Mouse (Mus musculus) heart, postnatal 0 days (tissue): Measurements from ENCODE around the gene Ranbp10. TPM values are rescaled to one million over a fixed set of nuclear protein-coding genes. Genes with fewer than 3 reads are reported as not detected.

Experiments
- ATAC-seq: fragments of 200-750 bp; cut with Nextera tagmentation; 2 replicates; pipeline ENCODE4 v1.8.0; 2017; ENCODE audit warnings: low read depth, moderate number of reproducible peaks, moderate library complexity; ENCODE audit not compliant: insufficient read depth
- DNase-seq: peaks from one replicate; pipeline ENCODE4 v3.0.0-alpha.2; 2016; ENCODE audit warnings: low spot score
- H3K27ac ChIP-seq: fragments of 300-500 bp; sonication (generic); 2 replicates; pipeline ENCODE4 v1.5.1; 2014; ENCODE audit warnings: low read depth, mild to moderate bottlenecking
- H3K27me3 ChIP-seq: fragments of 300-500 bp; sonication (generic); 2 replicates; pipeline ENCODE4 v1.6.1; 2014; ENCODE audit warnings: low read length, mixed read lengths; ENCODE audit not compliant: control insufficient read depth, insufficient read depth
- H3K36me3 ChIP-seq: fragments of 300-500 bp; sonication (generic); replicated peaks from 2 replicates; pipeline ENCODE4 v1.6.1; 2014; ENCODE audit warnings: low read length, mixed read lengths; ENCODE audit not compliant: control insufficient read depth, insufficient read depth
- H3K4me1 ChIP-seq: fragments of 300-500 bp; sonication (generic); 2 replicates; pipeline ENCODE4 v1.6.1; 2014; ENCODE audit warnings: antibody characterized with exemption; ENCODE audit not compliant: control insufficient read depth, insufficient read depth
- H3K4me2 ChIP-seq: fragments of 300-500 bp; sonication (generic); 2 replicates; pipeline ENCODE4 v1.6.1; 2014; ENCODE audit warnings: low read depth, mild to moderate bottlenecking, low read length, moderate library complexity
- H3K4me3 ChIP-seq: fragments of 300-500 bp; sonication (generic); 2 replicates; pipeline ENCODE4 v1.5.1; 2014; ENCODE audit warnings: low read depth, low read length
- H3K9ac ChIP-seq: fragments of 300-500 bp; sonication (generic); replicated peaks from 2 replicates; pipeline ENCODE4 v1.6.1; 2014; ENCODE audit warnings: low read depth, low read length, mixed read lengths
- H3K9me3 ChIP-seq: fragments of 300-500 bp; sonication (generic); replicated peaks from 2 replicates; pipeline ENCODE4 v1.6.1; 2016; ENCODE audit warnings: low read length; ENCODE audit not compliant: control insufficient read depth
- CTCF ChIP-seq: IDR thresholded peaks from 2 replicates; pipeline ENCODE4 v1.5.1; 2016; ENCODE audit warnings: antibody characterized with exemption, control low read depth, low read depth
- EP300 ChIP-seq: IDR thresholded peaks from 2 replicates; pipeline ENCODE4 v1.6.1; 2016; ENCODE audit warnings: antibody characterized with exemption, low read depth
- WGBS: fragments of 180-500 bp; shearing (Covaris S2); extraction: QIAGEN DNeasy Blood & Tissue Kit; methylation state at CpG from one replicate; pipeline ENCODE4 v1.1.7; 2014; 5-methylcytosine and 5-hydroxymethylcytosine counted together
- polyA plus RNA-seq: library from polyadenylated mRNA; unstranded; fragments of >200 nt; fragmentation: Nextera tagmentation; extraction: Ambion mirVana; gene quantifications from 2 replicates; pipeline ENCODE4 v1.2.1, GENCODE M21; 2015
- total RNA-seq: library from RNA; depleted of rRNA; stranded (reverse); fragments of >200 nt; gene quantifications from 2 replicates; pipeline ENCODE4 v1.2.3, GENCODE M21; 2014; ENCODE audit warnings: low replicate concordance

Gene Ranbp10
- total and polyA plus RNA-seq, 2 experiments from 2014 or later, result 6.7 to 8.7 TPM

DNA sequence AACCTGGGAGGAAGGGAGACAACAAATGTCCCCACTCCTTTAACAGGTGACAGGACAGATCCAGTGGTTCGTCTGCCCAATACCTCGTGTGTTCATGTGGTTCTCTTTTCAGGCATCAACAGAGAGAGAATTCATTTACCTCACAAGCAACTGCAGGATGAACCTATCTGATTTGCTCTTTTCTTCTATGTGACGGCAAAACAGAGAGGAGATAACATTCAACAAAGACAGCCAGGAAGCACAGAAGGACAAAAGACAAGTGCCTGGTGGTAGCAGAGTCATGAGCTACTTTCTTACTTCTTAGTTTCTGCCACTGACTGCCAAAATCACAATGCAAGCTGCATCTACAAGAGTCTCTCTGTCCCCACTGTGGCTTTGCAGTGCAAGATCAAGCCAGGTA, 15.6 kb downstream of the Ranbp10 start:
- 53% methylated on average over 3 of the region's 3 CpGs for WGBS
- TF ChIP-seq CTCF, result no peak
- no peak for TF ChIP-seq EP300
- Histone ChIP-seq H3K9ac (no peak overlapping the region), H3K27ac (no peak overlapping the region), H3K4me3 (no peak overlapping the region), H3K36me3 (peaks cover 4% of the 10 kb centered on the region; the same call in 1 of the 2 replicates), H3K27me3 (no peaks in the 10 kb centered on the region), H3K4me1 (peaks cover 16% of the 10 kb centered on the region; the same call in 1 of the 2 replicates), H3K4me2 (no peak overlapping the region), H3K9me3 (no peaks in the 10 kb centered on the region)
- no peak for DNase-seq
- ATAC-seq, result no peak

DNA sequence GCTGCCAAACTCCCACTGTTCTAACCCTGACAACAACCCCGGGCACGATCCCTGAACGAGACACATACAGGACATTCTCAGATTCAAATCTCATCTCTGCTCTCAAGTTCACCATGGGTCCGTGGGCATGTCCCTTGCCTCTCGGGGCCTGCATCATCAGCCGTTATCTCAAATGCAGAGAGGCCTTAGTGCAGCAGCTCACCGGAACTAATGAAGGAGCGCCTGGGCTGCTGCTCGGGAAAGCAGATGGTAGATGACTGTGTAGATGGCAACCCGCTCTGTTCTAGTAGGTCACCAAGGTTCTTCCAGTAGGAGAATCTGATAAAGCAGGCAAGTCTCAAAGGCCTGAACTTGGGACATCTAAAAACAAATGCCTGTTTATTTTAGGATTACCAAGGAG, 16.1 kb downstream of the Ranbp10 start:
- Histone ChIP-seq H3K36me3 (peaks cover 4% of the 10 kb centered on the region; the same call in 1 of the 2 replicates), H3K27ac (no peak overlapping the region), H3K9me3 (no peaks in the 10 kb centered on the region), H3K27me3 (no peaks in the 10 kb centered on the region), H3K4me2 (no peak overlapping the region), H3K4me1 (peaks cover 16% of the 10 kb centered on the region; the same call in 1 of the 2 replicates), H3K4me3 (no peak overlapping the region), H3K9ac (no peak overlapping the region)
- TF ChIP-seq EP300 (no peak), CTCF (no peak)
- DNase-seq (no peak), ATAC-seq (no peak)
- WGBS, result 67% methylated on average over 10 of the region's 10 CpGs

DNA sequence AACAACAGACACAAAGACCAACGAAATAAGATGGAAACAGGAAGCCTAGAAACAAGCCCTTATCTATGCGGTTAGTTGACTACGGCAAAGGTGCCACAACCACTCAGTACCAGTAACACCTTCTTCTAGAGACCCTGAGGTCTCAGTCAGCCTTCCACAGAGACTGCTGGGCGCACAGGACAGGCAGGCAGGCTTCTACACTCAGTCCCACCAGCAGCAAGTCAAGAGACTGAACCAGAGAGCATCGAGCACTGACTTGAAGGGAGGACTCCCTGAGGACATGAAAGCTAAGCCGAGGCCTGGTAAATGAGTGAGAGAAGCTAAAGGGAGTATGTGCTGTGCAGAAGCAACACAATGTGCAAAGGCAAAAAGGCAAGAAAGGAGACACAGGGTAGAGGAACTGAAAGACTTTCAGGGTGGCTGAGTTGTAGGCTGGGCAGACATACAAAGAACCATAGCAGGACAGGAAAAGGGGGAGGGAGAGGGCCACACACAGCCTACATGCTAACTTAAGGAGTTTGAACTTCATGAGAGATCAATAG, 16.8 kb downstream of the Ranbp10 start:
- peaks cover 5% of the 10 kb centered on the region; the same call in 1 of the 2 replicates for H3K36me3 ChIP-seq
- H3K4me1 ChIP-seq, result peaks cover 16% of the 10 kb centered on the region; the same call in 1 of the 2 replicates
- TF ChIP-seq EP300, result no peak
- no peak for TF ChIP-seq CTCF
- no peaks in the 10 kb centered on the region for H3K9me3 ChIP-seq
- no peak overlapping the region for H3K4me3 ChIP-seq
- no peak overlapping the region for H3K4me2 ChIP-seq
- no peak for DNase-seq
- H3K27me3 ChIP-seq, result no peaks in the 10 kb centered on the region
- H3K27ac ChIP-seq, result no peak overlapping the region
- no peak overlapping the region for H3K9ac ChIP-seq
- no peak for ATAC-seq
- 80% methylated on average over 6 of the region's 6 CpGs for WGBS

DNA sequence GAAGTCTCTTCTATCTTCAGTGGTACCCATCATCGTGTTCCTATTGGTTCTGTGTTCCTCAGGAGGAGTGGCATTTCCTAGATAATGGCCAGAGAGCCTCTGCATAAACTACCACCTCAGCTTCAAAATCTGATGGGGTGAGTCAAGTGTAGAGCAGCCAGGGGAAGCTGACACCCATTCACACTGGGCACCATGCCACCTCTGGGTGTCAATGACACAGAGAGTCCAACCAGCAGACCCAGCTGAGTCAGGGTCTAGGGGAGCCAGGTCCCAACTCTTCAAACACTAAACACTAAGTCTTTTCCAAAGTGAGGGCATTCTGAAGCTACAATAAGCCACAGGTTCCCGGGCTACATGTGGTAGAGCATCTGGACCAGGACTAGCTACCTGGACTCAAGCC, 18.7 kb downstream of the Ranbp10 start:
- Histone ChIP-seq H3K9me3 (no peaks in the 10 kb centered on the region), H3K4me3 (no peak overlapping the region), H3K9ac (no peak overlapping the region), H3K36me3 (peaks cover 10% of the 10 kb centered on the region; the same call in 1 of the 2 replicates), H3K4me2 (no peak overlapping the region), H3K27me3 (no peaks in the 10 kb centered on the region), H3K4me1 (peaks cover 16% of the 10 kb centered on the region; the same call in 1 of the 2 replicates), H3K27ac (no peak overlapping the region)
- ATAC-seq (no peak), DNase-seq (no peak)
- no peak for TF ChIP-seq EP300
- no peak for TF ChIP-seq CTCF
- 77% methylated on average over 2 of the region's 2 CpGs for WGBS

DNA sequence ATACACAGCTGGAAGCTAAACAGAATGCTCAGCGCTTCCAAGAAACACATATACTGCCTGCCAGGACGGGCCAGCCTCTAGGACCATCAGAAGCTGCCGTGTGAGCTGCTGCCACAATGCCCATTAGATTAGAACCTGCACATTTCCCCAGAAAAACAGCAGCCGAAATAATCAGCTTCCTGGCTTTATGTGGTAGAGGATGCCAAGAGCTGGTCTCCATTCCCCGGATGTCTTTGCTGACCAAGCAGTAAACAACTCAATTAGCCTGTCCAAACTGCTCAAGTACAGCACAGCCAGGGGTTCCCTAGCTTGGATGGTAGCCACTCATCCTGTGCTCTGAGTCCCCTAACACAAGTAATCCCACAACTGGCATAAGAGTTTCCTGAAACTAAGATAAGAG, 19.4 kb downstream of the Ranbp10 start:
- DNase-seq (no peak), ATAC-seq (no peak; the same call in 1 of the 2 replicates)
- Histone ChIP-seq H3K4me2 (no peak overlapping the region), H3K27ac (no peak overlapping the region; the same call in 1 of the 2 replicates), H3K9ac (no peak overlapping the region), H3K9me3 (no peaks in the 10 kb centered on the region), H3K4me1 (peaks cover 16% of the 10 kb centered on the region; the same call in 1 of the 2 replicates), H3K27me3 (no peaks in the 10 kb centered on the region), H3K4me3 (no peak overlapping the region), H3K36me3 (peaks cover 7% of the 10 kb centered on the region; the same call in 1 of the 2 replicates)
- WGBS, result 74% methylated on average over 5 of the region's 5 CpGs
- TF ChIP-seq CTCF (no peak), EP300 (no peak)

DNA sequence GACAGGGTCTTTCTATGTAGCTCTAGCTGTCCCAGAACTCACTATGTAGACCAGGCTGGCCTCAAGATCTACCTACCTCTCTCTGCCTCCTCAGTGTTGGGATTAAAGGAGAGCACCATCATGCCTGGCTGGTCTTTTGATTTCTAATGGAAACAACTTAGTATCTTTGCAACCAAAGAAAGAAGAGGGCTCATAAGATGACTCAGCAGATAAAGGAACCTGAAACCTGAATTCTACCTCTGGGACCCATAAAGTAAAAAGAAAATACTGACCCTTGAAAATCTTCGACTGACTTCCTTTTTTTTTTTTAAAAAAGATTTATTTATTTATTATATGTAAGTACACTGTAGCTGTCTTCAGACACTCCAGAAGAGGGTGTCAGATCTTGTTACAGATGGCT, 21.2 kb downstream of the Ranbp10 start:
- H3K9ac ChIP-seq, result no peak overlapping the region
- no peak for ATAC-seq
- 86% methylated on average over 1 of the region's 1 CpGs for WGBS
- no peak overlapping the region for H3K4me2 ChIP-seq
- H3K36me3 ChIP-seq, result 0 out of 2 replicates have a peak, but pooled peaks cover 7% of the 10 kb centered on the region
- no peaks in the 10 kb centered on the region for H3K9me3 ChIP-seq
- no peak overlapping the region for H3K27ac ChIP-seq
- H3K4me3 ChIP-seq, result no peak overlapping the region
- no peaks in the 10 kb centered on the region for H3K27me3 ChIP-seq
- DNase-seq, result no peak
- TF ChIP-seq EP300 (no peak), CTCF (no peak)
- peaks cover 16% of the 10 kb centered on the region; the same call in 1 of the 2 replicates for H3K4me1 ChIP-seq
